Mouse (Mus musculus) B cell, adult 2 months (primary cell): ENCODE data around the gene Ksr1.
"Not testable (repeated sequence)": the region's sequence is repeated elsewhere in the genome, so short reads cannot be mapped to it uniquely, and the experiment has no call there.

Experiments
- DNase-seq, 2 experiments: peaks; one replicate each; pipeline ENCODE4 v3.0.0; 2022

Ksr1 gene

DNA sequence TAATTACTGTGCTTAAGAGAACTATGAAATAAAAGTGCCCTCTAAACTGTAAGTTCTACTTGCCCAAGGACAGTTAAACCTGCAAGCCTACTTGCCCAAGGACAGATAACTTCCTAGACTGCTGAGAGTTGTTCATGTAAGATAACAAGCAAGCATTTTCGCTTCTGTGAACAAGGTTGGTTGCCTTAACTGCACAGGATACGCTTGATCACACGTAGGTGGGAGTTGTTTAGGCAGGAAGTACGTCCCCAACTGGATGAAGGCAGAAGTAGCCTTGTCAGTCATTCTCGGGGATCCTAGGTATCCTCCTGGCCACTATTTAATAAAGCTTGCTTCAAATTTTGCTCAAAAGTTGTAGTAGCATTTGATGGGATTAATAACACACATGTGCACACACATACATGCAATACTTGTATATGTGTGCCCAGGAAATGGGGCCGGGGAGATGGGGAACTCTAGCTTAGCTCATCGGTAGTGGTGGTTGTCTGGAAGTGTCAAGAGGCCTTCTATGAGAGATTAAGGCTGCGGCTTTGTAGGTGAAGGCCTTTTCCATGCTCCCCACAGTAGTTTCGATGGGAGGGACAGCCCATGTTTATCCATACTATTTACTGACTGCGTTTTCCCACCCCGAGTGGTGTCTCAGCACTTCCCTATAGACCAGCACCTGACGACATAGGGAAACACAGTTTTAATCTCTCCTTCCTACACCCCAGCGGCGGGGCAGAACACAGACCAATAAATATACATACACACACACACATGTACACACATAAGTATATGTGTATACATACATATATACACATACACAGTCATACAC lies 140.4 kb downstream of the Ksr1 start:
- peak; percentile 40 to 43 for DNase-seq

- no peak for DNase-seq
Measured at GRCm38 (mm10) chr11:79003769-79004638, 142.2 kb downstream of the Ksr1 start.

DNA sequence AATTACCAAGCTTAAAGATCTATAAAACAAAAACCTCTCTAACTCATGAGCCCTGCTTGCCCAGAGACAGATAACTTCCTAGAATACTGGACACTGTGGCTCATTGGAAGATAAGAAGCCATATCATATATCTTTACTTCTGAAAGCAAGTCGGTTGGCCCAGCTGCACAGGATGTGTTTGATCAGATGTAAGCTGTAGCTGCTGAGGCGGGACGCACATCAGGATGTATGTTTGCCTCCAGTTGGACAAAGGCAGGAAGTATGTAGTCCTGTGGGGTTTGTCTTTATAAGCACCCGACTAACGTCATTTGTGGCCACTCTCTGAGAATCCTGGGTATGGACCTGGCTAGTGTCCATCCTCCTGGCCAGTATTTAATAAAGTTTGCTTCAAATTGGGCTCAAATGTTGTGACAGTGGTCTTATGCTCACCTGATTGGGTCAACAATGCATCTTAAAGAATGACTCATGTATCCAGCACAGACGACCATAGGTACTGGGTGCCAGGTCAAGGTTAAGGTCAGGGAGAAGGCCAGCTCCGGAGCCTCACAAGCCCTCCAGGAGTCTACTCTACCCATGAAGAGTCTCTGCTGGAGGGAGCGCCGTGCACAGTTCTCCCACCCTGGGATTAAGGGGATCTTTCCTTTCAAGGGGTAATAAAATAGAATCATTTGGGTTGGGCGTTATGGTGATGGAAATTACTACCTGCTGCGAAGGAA lies 143.0 kb downstream of the Ksr1 start:
- DNase-seq: peak; percentile 48 to 60

GRCm38 (mm10) chr11:79002551-79002951 lies 143.7 kb downstream of the Ksr1 start:
- no peak for DNase-seq

DNA sequence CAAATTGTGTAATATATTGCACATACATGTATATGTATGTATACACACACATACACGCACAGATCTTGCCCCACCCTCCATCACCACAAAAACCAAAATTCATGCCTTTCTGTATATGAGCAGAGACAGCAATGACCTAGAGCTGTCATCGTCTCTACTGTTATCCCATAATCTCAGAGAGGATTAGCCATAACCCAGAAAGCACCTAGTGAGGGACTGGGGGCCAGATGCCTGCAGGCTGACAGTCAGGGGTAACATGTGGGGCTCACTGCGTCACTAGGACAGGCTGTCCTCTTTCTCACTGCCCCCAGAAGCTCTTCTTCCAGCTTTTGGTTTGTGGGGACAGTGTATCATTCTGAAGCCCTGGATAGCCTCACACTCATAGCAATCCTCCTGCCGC lies 144.3 kb downstream of the Ksr1 start:
- no peak for DNase-seq

DNA sequence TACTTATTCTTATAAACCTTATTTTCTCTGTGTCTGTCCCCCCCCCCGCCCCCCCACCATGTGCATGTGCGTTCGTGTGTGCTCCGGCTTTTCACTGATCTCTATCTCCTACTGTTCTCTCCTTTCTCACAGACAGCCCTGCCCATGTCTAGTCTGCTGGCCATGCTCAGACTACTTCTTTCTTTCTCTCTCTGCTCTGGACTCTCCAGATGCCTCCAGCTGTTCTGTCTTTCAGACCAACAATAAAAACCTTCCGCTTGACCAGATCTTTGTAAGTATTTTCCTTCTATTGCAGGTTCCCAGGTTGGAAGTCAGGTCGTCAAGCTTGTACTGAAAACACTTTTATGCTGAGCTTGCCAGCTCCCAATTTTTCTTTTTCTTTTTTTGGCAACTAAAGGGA lies 147.1 kb downstream of the Ksr1 start:
- no peak for DNase-seq

- DNase-seq: not testable (repeated sequence)
Measured at GRCm38 (mm10) chr11:78990875-78991543, 155.2 kb downstream of the Ksr1 start.

- no peak for DNase-seq
Measured at GRCm38 (mm10) chr11:78990096-78990495, 156.1 kb downstream of the Ksr1 start.

DNA sequence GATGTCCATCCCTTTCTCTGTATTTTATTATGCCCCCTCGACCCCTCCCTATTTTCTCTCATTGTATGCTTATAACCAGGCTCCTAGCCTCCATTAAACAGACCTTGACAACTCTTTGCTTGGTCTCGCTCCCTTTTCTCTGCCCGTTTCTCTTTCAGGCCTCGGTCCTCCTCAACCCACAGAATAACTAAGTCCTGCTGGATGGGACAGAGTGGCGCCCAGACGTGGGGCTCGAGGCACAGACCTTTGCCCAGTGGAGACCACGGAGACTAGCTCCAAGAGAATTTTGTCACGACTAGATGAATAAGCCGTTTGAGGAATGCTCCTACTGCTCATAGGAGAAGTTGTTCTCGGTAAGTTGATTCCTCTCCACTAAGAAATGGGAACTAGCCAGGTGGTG lies 157.0 kb downstream of the Ksr1 start:
- DNase-seq: not testable (repeated sequence)

- DNase-seq: no peak
Measured at GRCm38 (mm10) chr11:78986311-78987002, 159.8 kb downstream of the Ksr1 start.

DNA sequence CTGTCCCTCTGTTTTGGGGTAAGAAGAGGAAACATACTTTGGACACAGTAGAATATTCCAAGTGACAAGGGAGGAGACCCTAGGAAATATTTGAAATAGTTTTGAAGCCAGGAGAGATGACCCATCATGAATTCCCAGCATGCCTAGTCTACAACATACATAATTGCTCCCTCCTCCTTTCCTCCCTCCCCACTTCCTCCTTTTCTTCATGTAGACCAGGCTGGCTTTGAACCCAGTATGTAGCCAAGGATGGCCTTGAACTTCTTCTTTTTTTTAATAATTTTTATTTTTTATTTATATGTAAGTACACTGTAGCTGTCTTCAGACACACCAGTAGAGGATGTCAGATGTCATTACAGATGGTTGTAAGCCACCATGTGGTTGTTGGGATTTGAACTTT lies 160.7 kb downstream of the Ksr1 start:
- DNase-seq: peak; percentile 27 to 30

DNA sequence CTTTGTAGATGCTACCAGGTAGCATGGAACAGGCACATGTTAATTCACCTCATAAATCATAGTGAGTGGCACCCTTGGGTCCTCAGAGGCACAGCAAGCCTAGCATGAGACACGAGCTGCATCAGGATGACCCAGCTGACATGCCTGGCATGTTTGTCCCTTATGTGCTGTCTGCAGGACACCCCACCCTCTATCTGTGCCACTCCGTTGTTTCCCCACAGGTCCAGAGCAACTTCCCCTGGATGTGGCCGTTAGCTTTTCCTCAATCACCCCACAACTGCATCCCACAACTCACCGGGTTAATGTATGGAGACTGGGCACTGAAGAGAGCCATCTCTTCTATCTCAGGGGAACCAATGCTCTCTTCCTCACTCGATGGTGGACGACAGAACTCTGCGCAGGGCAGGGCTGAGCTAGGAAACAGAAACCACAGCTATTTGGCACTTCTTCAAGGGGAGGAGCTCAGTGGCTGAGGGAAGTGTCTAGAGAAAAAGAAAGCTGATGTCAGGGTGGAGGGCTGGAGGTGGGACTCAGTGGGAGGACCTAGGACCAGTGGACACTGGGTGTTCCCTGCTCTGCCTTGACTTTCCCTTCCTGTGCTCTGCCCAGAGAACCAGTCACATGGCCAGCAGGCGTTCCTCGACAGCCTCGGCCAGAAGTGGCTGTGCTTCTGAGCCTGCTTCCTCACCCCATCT lies 161.6 kb downstream of the Ksr1 start, which contains the start of gene Lgals9:
Lgals9 (minus strand) TSS at position 464 of the 695 bp plus-strand sequence.
- DNase-seq: peak; percentile 70

- no peak for DNase-seq
Measured at GRCm38 (mm10) chr11:78983539-78983938, 162.7 kb downstream of the Ksr1 start.

DNA sequence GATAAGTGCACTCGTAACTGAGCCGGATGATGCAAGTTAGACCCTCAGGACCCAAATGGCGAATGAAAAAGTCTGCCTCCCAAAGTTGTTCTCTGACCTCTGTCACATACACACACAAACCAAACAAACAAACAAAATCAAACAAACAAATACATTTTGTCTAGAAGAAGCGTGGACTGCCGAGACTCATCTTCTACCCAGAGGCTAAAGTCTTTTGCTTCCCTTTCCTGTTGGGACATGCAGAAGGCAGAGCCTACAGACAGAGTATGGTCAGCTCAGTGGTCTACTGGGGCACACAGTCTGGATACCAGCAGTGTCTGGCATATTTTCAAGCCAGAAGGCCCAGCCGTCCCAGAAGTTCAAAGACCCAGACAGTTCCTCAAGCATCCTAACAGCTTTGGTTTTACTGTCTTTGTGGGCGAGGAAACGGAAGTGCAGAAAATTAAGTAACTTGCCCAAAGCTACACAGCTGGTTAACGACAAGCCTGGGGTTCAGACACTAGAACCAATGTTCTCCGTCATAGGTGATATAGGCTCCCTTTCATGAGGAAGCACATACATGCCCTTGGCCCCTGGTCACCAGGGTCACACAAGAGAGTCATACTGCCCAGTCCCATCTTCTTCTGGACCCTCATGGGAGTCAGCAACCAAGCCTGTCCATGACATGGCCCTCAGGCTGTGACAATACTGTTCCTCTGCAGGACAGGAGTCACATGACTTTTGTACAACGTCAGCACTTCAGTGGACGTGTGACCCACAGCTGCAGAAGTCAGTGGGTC lies 163.5 kb downstream of the Ksr1 start:
- DNase-seq: peak; percentile 38 to 44

DNA sequence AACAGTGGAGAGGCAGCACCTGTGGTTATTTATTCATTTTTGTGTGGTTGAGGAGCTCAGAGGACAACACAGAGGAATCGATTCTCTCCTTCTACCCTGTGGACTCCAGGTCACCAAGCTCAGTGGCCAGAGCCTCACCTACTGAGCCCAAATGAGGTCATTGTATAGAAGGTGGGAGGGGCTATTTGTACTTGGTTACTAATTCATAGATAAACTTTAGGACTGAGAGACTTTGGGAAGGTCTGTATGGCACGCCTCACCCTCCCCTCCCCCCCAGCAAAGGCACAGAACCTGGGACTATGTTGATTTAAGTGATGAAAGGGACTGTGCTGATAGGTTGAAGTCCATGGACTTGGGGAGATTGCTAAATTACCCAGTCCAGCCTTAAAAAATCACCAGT lies 164.2 kb downstream of the Ksr1 start:
- no peak for DNase-seq

DNA sequence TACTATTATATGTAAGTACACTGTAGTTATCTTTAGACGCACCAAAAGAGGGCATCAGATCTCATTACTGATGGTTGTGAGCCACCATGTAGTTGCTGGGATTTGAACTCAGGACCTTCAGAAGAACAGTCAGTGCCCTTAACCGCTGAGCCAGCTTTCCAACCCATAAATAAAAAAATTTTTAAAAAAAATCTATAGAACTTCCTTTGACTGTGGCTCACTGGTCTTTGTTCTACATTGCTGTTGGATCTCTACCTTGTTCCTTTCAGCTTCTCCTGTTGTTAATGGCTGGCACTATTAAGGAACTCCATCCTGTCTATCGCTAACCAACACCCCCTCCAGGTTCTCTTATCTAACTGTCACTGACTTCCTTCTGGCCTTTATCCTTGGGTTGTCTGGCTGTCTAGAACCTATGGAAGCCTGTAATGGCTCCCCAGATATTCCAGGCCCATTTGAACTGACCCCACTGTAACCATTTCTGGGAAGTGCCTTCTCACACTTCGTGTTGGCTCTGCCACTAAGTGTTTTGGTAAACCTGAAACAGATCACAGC lies 166.0 kb downstream of the Ksr1 start:
- no peak for DNase-seq

- no peak for DNase-seq
Measured at GRCm38 (mm10) chr11:78978176-78979019, 167.8 kb downstream of the Ksr1 start.

GRCm38 (mm10) chr11:78976731-78977510 lies 169.3 kb downstream of the Ksr1 start:
- DNase-seq: no peak
